Mouse (Mus musculus): ENCODE data around the gene Micall1. TPM values are rescaled to one million over a fixed set of nuclear protein-coding genes. Genes with fewer than 3 reads are reported as not detected.

Micall1 gene
- polyA plus RNA-seq, 2 experiments, result 0.69 to 1.6 TPM

- H3K9me3 ChIP-seq (ENCODE audit: control insufficient read depth, low read length), result no peaks in the 10 kb centered on the region
- ATAC-seq (ENCODE audit: insufficient read depth) (no peak), DNase-seq (ENCODE audit: low read depth in 3 of 3, low spot score in 3 of 3) (no peak)
- H3K9ac ChIP-seq (replicated peaks), result no peak overlapping the region
- H3K4me2 ChIP-seq (ENCODE audit: low read depth), result peak overlapping the region; percentile 92; the same call in 1 of the 2 replicates
- peak overlapping the region in 1 of 2 experiments; percentile 63; a peak in 1 of 4 replicates for H3K4me3 ChIP-seq (ENCODE audit: insufficient read depth in 1 of 2, low read depth in 2 of 2, low read length in 2 of 2)
- no peaks in the 10 kb centered on the region for H3K36me3 ChIP-seq (replicated peaks; ENCODE audit: control insufficient read depth, insufficient read depth, low read depth)
- 45% methylated on average over 7 of the region's 7 CpGs for WGBS (ENCODE audit: insufficient replicate concordance)
- H3K4me1 ChIP-seq (replicated peaks; ENCODE audit: control insufficient read depth in 2 of 2, insufficient read depth in 2 of 2, low read length in 1 of 2), result peaks cover 7 to 25% of the 10 kb centered on the region in 2 experiments
- TF ChIP-seq EP300 (IDR thresholded peaks at IDR 0.05; ENCODE audit: low read depth), result no peak
- no peak for TF ChIP-seq CTCF (IDR thresholded peaks at IDR 0.05; ENCODE audit: low read depth)
- no peak overlapping the region for H3K27ac ChIP-seq
- peaks cover 2% of the 10 kb centered on the region; the same call in 1 of the 2 replicates for H3K27me3 ChIP-seq (ENCODE audit: control insufficient read depth, insufficient read depth, low read length)
Observed at GRCm38 (mm10) chr15:79107966-79108365, 732 bp upstream of the Micall1 start.

- TF ChIP-seq CTCF (IDR thresholded peaks at IDR 0.05; ENCODE audit: low read depth), result no peak
- no peak for TF ChIP-seq EP300 (IDR thresholded peaks at IDR 0.05; ENCODE audit: low read depth)
- peaks cover 7 to 25% of the 10 kb centered on the region in 2 experiments for H3K4me1 ChIP-seq (replicated peaks; ENCODE audit: control insufficient read depth in 2 of 2, insufficient read depth in 2 of 2, low read length in 1 of 2)
- no peak overlapping the region for H3K27ac ChIP-seq
- H3K4me3 ChIP-seq (ENCODE audit: insufficient read depth in 1 of 2, low read depth in 2 of 2, low read length in 2 of 2), result peak overlapping the region; percentile 63 to 67
- peaks cover 2% of the 10 kb centered on the region; the same call in 1 of the 2 replicates for H3K27me3 ChIP-seq (ENCODE audit: control insufficient read depth, insufficient read depth, low read length)
- under 1% methylated on average over 46 of the region's 46 CpGs for WGBS (ENCODE audit: insufficient replicate concordance)
- ATAC-seq (ENCODE audit: insufficient read depth) (peak; percentile 56), DNase-seq (ENCODE audit: low read depth in 3 of 3, low spot score in 3 of 3) (no peak)
- no peaks in the 10 kb centered on the region for H3K36me3 ChIP-seq (replicated peaks; ENCODE audit: control insufficient read depth, insufficient read depth, low read depth)
- no peaks in the 10 kb centered on the region for H3K9me3 ChIP-seq (ENCODE audit: control insufficient read depth, low read length)
- H3K9ac ChIP-seq (replicated peaks), result peak overlapping the region; percentile 64
- peak overlapping the region; percentile 92 for H3K4me2 ChIP-seq (ENCODE audit: low read depth)
Observed at GRCm38 (mm10) chr15:79109321-79109934, 730 bp downstream of the Micall1 start.

GRCm38 (mm10) chr15:79110031-79110430, 1.3 kb downstream of the Micall1 start:
- 14% methylated on average over 9 of the region's 9 CpGs for WGBS (ENCODE audit: insufficient replicate concordance)

GRCm38 (mm10) chr15:79110528-79110927, 1.8 kb downstream of the Micall1 start:
- Histone ChIP-seq H3K9me3 (ENCODE audit: control insufficient read depth, low read length) (no peaks in the 10 kb centered on the region), H3K9ac (replicated peaks) (no peak overlapping the region), H3K4me1 (replicated peaks; ENCODE audit: control insufficient read depth in 2 of 2, insufficient read depth in 2 of 2, low read length in 1 of 2) (peaks cover 7 to 20% of the 10 kb centered on the region in 2 experiments), H3K27me3 (ENCODE audit: control insufficient read depth, insufficient read depth, low read length) (peaks cover 2% of the 10 kb centered on the region; the same call in 1 of the 2 replicates), H3K27ac (no peak overlapping the region), H3K36me3 (replicated peaks; ENCODE audit: control insufficient read depth, insufficient read depth, low read depth) (no peaks in the 10 kb centered on the region), H3K4me3 (ENCODE audit: insufficient read depth in 1 of 2, low read depth in 2 of 2, low read length in 2 of 2) (no peak overlapping the region), H3K4me2 (ENCODE audit: low read depth) (peak overlapping the region; percentile 92; the same call in 1 of the 2 replicates)
- ATAC-seq (ENCODE audit: insufficient read depth) (no peak), DNase-seq (ENCODE audit: low read depth in 3 of 3, low spot score in 3 of 3) (no peak)
- TF ChIP-seq CTCF (IDR thresholded peaks at IDR 0.05; ENCODE audit: low read depth), result no peak
- no peak for TF ChIP-seq EP300 (IDR thresholded peaks at IDR 0.05; ENCODE audit: low read depth)
- WGBS (ENCODE audit: insufficient replicate concordance), result 72% methylated on average over 2 of the region's 2 CpGs

More at GRCm38 (mm10) chr15:79110031-79110430, 1.3 kb downstream of the Micall1 start:
- DNase-seq (ENCODE audit: low read depth in 3 of 3, low spot score in 3 of 3) (no peak), ATAC-seq (ENCODE audit: insufficient read depth) (no peak)
- no peaks in the 10 kb centered on the region for H3K9me3 ChIP-seq (ENCODE audit: control insufficient read depth, low read length)
- H3K4me2 ChIP-seq (ENCODE audit: low read depth), result peak overlapping the region; percentile 92
- H3K36me3 ChIP-seq (replicated peaks; ENCODE audit: control insufficient read depth, insufficient read depth, low read depth), result no peaks in the 10 kb centered on the region
- peaks cover 2% of the 10 kb centered on the region; the same call in 1 of the 2 replicates for H3K27me3 ChIP-seq (ENCODE audit: control insufficient read depth, insufficient read depth, low read length)
- TF ChIP-seq CTCF (IDR thresholded peaks at IDR 0.05; ENCODE audit: low read depth), result no peak
- TF ChIP-seq EP300 (IDR thresholded peaks at IDR 0.05; ENCODE audit: low read depth), result no peak
- peaks cover 7 to 23% of the 10 kb centered on the region in 2 experiments for H3K4me1 ChIP-seq (replicated peaks; ENCODE audit: control insufficient read depth in 2 of 2, insufficient read depth in 2 of 2, low read length in 1 of 2)
- H3K4me3 ChIP-seq (ENCODE audit: insufficient read depth in 1 of 2, low read depth in 2 of 2, low read length in 2 of 2), result peak overlapping the region; percentile 63 to 67; a peak in 3 of 4 replicates
- H3K27ac ChIP-seq, result no peak overlapping the region
- H3K9ac ChIP-seq (replicated peaks), result no peak overlapping the region; the same call in 1 of the 2 replicates

GRCm38 (mm10) chr15:79111774-79112173, 3.1 kb downstream of the Micall1 start:
- Histone ChIP-seq H3K4me1 (replicated peaks; ENCODE audit: control insufficient read depth in 2 of 2, insufficient read depth in 2 of 2, low read length in 1 of 2) (peaks cover 2 to 8% of the 10 kb centered on the region in 2 experiments), H3K9me3 (ENCODE audit: control insufficient read depth, low read length) (no peaks in the 10 kb centered on the region), H3K4me3 (ENCODE audit: insufficient read depth in 1 of 2, low read depth in 2 of 2, low read length in 2 of 2) (no peak overlapping the region), H3K9ac (replicated peaks) (no peak overlapping the region), H3K4me2 (ENCODE audit: low read depth) (no peak overlapping the region), H3K36me3 (replicated peaks; ENCODE audit: control insufficient read depth, insufficient read depth, low read depth) (no peaks in the 10 kb centered on the region), H3K27ac (no peak overlapping the region), H3K27me3 (ENCODE audit: control insufficient read depth, insufficient read depth, low read length) (peaks cover 2% of the 10 kb centered on the region; the same call in 1 of the 2 replicates)
- DNase-seq (ENCODE audit: low read depth in 3 of 3, low spot score in 3 of 3), result no peak
- TF ChIP-seq EP300 (IDR thresholded peaks at IDR 0.05; ENCODE audit: low read depth) (no peak), CTCF (IDR thresholded peaks at IDR 0.05; ENCODE audit: low read depth) (no peak)
- WGBS (ENCODE audit: insufficient replicate concordance), result 81% methylated on average over 4 of the region's 4 CpGs
- no peak for ATAC-seq (ENCODE audit: insufficient read depth)
